Mouse (Mus musculus) hematopoietic stem cell, adult 5-6 weeks (primary cell): ENCODE data around the gene Hsd17b13. TPM values are rescaled to one million over a fixed set of nuclear protein-coding genes. Genes with fewer than 3 reads are reported as not detected.
A peak's percentile ranks its signal among the peaks of the same experiment; 100 is the strongest.
"Not testable (repeated sequence)": the region's sequence is repeated elsewhere in the genome, so short reads cannot be mapped to it uniquely, and the experiment has no call there.

Experiments
- ATAC-seq, 2 experiments: fragments of 125-278 bp in 1 of 2; replicated peaks in 1 of 2; 2 replicates each; pipeline ENCODE4 v1.8.0; 2016 to 2017; ENCODE audit warnings: inconsistent platforms in 2 of 2, mild to moderate bottlenecking in 2 of 2, moderate number of reproducible peaks in 2 of 2, low read depth in 1 of 2, moderate TSS enrichment in 1 of 2; ENCODE audit not compliant: low FRiP score in 2 of 2, poor library complexity in 2 of 2, severe bottlenecking in 2 of 2, insufficient read depth in 1 of 2, low TSS enrichment in 1 of 2
- total RNA-seq: library from RNA; stranded (forward); fragments of 172-1452, 232-1000 nt; gene quantifications from 2 replicates; pipeline ENCODE4 v1.2.3, GENCODE M21; 2017

Gene Hsd17b13
- not detected in 2 replicates for total RNA-seq

- no peak for ATAC-seq
Measured at GRCm38 (mm10) chr5:103977297-103977696, at the start of gene Hsd17b13. TSS of gene Hsd17b13 (minus strand) at chr5:103977410.

DNA sequence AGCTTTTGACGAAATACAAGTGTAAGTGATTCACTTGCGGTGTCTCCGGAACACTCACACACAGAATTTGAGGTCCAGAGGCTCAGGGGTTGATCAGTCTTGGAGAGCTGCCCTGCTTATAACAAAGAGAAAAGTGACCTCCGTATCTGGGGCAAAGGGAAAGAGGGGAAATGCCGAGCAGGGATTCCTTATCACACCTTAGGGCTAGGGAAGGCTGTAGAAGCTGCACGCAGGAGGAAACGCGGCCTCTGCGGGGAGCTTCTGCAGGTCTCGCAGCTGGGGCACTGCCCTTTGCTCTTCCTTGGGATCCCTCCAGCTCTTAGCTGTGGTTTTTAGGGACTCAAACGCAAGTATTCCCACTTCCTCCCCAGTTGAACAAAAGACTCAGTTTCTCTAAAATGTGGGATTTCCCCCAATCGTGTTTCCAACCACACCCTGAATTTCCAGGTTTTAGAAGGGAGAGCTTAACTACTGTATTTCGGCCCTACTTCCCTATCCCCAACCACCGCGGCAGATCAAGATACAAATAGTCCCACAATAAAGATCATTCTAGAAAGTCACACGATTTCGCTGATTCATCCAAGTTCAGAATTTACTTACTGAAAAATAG is 48.1 kb upstream of the Hsd17b13 start:
- ATAC-seq: no peak

DNA sequence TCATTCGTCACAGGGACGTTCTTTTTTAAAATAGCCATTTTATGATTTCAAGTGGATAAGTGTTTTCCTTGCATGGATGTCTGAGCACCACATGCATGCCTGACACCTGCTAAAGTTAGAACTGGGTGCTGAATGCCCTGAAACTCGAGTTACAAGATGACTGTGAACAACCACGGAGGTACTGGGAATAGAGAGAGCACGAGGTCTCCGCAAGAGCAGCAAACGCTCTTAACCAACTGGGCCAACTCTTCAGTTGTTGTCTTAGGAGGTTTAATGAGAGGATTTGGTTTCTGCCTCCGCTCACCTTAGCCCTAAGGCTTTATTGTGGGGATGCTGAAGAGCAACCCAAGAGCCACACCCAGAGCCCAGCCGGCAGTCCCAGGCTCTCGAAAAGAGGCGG is 47.6 kb upstream of the Hsd17b13 start:
- ATAC-seq: no peak

DNA sequence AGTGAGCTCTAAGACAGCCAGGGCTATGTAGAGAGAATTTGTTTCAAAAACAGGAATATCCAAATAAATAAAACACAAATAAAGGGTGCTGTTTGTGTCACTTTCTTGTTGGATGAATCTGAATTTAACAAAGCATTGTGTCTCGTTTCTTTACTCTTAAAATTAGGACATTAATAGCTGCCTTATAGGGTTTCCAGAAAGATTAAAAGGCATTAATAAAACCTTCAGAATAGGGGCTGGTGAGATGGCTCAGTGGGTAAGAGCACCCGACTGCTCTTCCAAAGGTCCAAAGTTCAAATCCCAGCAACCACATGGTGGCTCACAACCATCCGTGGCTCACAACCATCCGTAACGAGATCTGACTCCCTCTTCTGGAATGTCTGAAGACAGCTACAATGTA is 47.0 kb upstream of the Hsd17b13 start:
- not testable (repeated sequence) for ATAC-seq

- peak in 1 of 2 experiments; percentile 9; a peak in 2 of 4 replicates for ATAC-seq
Measured at GRCm38 (mm10) chr5:104023289-104024020, 46.2 kb upstream of the Hsd17b13 start.

- no peak for ATAC-seq
Measured at GRCm38 (mm10) chr5:104022558-104022957, 45.3 kb upstream of the Hsd17b13 start.

GRCm38 (mm10) chr5:104021597-104022378 is 44.6 kb upstream of the Hsd17b13 start, which contains the start of gene Hsd17b11:
TSS of gene Hsd17b11 (minus strand) at chr5:104021919.
- ATAC-seq: peak; percentile 88 to 89

DNA sequence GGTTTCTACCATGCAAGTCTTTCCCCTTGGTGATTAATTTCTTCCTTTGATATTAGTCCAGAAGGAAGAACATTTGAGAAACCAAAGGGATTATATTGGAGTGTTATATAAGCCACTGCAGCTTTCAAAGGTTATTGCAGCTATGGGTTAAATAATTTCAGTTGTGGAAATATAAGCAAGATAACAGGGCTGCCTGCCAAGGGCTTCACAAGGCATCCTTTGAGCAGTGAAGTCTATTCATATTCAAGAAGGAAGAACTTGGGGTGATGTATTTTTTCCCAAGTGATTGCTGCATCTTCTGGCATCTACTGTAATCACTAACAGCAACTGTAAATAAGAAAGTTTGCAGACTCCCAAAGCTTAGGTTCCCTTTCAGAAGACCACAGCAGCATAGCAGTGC is 34.2 kb upstream of the Hsd17b13 start:
- ATAC-seq: no peak

DNA sequence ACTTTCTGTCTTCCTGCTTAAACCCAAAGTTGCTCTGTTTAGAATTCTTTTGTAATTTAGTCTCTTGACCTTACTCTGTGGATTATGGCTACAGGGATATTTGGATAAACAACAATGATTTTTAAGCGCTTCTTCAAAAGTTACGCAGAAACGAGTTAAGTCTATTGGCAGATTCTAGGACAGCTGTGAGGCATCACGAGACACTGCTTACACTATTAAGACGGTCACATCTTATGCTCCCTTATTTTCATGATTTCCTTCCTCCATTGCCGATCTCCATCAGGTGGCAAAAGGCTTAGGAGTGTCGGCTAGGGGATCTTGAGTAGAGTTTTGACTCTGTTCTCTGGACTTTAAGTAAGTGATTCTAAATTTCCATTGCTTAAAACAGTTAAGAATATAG is 33.1 kb upstream of the Hsd17b13 start:
- no peak for ATAC-seq

- ATAC-seq: no peak
Measured at GRCm38 (mm10) chr5:104009421-104009820, 32.2 kb upstream of the Hsd17b13 start.

DNA sequence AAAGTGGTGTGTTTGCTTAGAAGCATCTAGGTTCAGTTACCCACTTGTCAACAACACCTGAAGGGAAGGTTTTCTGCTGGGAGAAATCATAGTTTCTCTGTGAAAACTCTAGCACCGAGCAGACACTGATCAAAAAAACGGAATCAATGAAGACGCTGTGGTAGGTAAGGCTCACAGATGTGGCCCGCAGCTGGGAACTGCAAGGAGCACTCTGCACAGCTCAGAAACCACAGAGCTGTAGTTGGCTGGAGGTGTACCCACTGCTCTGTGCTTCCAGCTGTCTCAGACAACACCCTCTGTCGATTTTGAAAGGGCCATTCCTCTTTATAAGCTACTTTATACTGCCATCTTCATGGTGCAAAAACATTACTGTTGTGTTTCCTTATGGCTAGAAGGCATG is 30.6 kb upstream of the Hsd17b13 start:
- no peak for ATAC-seq

GRCm38 (mm10) chr5:104006811-104007210 is 29.6 kb upstream of the Hsd17b13 start:
- ATAC-seq: no peak

DNA sequence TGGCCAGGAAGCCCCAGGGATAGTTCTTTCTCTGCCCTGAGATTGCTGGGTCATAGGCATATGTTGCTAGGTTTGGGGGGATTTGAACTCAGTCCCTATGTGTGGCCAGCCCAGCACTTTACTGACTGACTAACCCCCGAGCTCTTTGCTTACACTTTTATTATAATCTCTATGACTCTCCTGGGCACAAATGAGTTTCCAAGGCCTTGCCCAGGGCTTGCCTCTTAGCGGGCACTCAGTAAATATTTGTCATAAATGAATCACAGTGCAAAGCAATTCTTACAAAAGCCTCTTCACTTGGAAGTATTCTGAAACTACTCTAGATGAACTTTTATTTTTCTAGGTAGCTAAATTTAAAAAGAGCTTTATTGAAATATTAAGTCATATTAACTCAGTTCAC is 26.7 kb upstream of the Hsd17b13 start:
- ATAC-seq: no peak

DNA sequence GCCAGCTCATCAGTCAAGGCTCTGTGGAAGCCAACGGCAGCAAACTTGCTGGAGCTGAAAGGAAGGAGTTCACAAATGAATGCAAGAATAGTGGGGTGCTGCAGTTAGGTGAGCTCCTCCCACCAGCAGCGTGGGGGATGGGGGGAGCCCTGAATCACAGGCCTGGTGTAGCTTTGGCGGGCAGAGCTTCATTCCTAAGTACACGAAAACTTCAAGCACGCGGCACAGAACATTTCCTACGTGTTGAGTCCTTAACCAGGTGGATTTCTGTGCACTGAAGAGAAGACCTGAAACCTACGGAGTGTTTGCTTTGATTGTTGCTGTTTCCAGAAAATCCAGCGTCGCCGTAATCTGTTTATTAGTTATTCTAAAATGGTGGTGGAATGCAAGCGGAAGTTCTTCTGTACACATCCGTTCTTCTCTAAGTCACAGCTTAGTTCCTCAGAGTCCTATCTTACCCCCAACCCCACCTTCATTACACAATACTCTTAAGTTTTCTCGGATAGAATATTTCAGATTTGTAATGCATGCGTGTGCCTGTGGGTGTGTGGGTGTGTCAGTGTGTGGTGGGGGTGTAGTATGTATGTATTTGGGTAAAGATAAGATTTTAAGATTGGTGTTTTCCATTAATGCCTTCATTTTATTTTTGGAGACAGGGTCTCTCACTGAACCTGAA is 26.2 kb upstream of the Hsd17b13 start:
- ATAC-seq: no peak

- no peak for ATAC-seq
Measured at GRCm38 (mm10) chr5:104002549-104003255, 25.5 kb upstream of the Hsd17b13 start.

GRCm38 (mm10) chr5:103999738-104000137 is 22.5 kb upstream of the Hsd17b13 start:
- peak; percentile 84 to 88 for ATAC-seq

- no peak for ATAC-seq
Measured at GRCm38 (mm10) chr5:103998739-103999138, 21.5 kb upstream of the Hsd17b13 start.
